Mouse (Mus musculus) adrenal gland, adult 8-10 months (tissue): ENCODE results near the gene Ralgapb. TPM values are rescaled to one million over a fixed set of nuclear protein-coding genes. Genes with fewer than 3 reads are reported as not detected.

ENCODE experiments used
- DNase-seq: peaks from one replicate; pipeline ENCODE4 v3.0.0; 2022
- total RNA-seq, 4 experiments: library from RNA; stranded (reverse); gene quantifications; 2 replicates each; pipeline ENCODE4 v1.2.4; 2022

Ralgapb gene
- total RNA-seq, 4 experiments from 2014 or later, result 70.4 to 97.0 (median 85.3) TPM

- no peak for DNase-seq
Observed at GRCm38 (mm10) chr2:158519071-158519470, 109.4 kb downstream of the Ralgapb start.

GRCm38 (mm10) chr2:158519800-158520199, 110.2 kb downstream of the Ralgapb start:
- no peak for DNase-seq

GRCm38 (mm10) chr2:158523060-158523459, 113.4 kb downstream of the Ralgapb start:
- DNase-seq, result peak; percentile 34

GRCm38 (mm10) chr2:158524129-158524860, 114.6 kb downstream of the Ralgapb start:
- no peak for DNase-seq

- DNase-seq, result no peak
Observed at GRCm38 (mm10) chr2:158534090-158534489, 124.4 kb downstream of the Ralgapb start.

GRCm38 (mm10) chr2:158534559-158534958, 124.9 kb downstream of the Ralgapb start:
- no peak for DNase-seq

- DNase-seq, result no peak
Observed at GRCm38 (mm10) chr2:158539433-158540305, 130.0 kb downstream of the Ralgapb start.

- no peak for DNase-seq
Observed at GRCm38 (mm10) chr2:158541286-158541685, 131.6 kb downstream of the Ralgapb start.

GRCm38 (mm10) chr2:158545266-158545665, 135.6 kb downstream of the Ralgapb start:
- no peak for DNase-seq

GRCm38 (mm10) chr2:158546751-158547150, 137.1 kb downstream of the Ralgapb start:
- DNase-seq, result peak; percentile 17

Other genes starting within 250 kb of the Ralgapb start
- gene D630003M21Rik, start 180.6 kb upstream of the Ralgapb start, total RNA-seq, result 1 to 10 TPM; 1.4 to 7.8 (median 4.4) TPM
- gene Bpi, start 151.8 kb upstream of the Ralgapb start, total RNA-seq, result not detected
- 10 to 100 TPM; 17.7 to 53.5 (median 24.9) TPM for gene Lbp, start 103.4 kb upstream of the Ralgapb start, total RNA-seq
- gene Snhg11, start 34.2 kb upstream of the Ralgapb start, total RNA-seq, result 10 to 100 TPM; 16.5 to 72.5 (median 44.2) TPM
- gene Adig, start 92.8 kb downstream of the Ralgapb start, total RNA-seq, result 10 to 100 TPM in 3 of 4 experiments, 1 to 10 TPM in 1; 6.9 to 56.3 (median 40.8) TPM
- gene Arhgap40, start 102.9 kb downstream of the Ralgapb start, total RNA-seq, result not detected
- gene Slc32a1, start 200.9 kb downstream of the Ralgapb start, total RNA-seq, result under 1 TPM in 2 of 4 experiments, not detected in 2; 0.11 to 0.17 TPM
- 10 to 100 TPM; 13.2 to 19.7 (median 14.6) TPM for gene Actr5, start 215.0 kb downstream of the Ralgapb start, total RNA-seq